ENCODE assay signal across 21 mouse cellular contexts in genomic region chr10:91227034-91227433, GRCm38 (mm10). TPM values are rescaled to one million over a fixed set of nuclear protein-coding genes. Genes with fewer than 3 reads are reported as not detected.
DNase-seq lines count a peak whose midpoint lies in the region; ATAC-seq lines count a peak whose summit lies in the region.
"Had no signal": no experiment of that assay in that cellular context is flagged by ENCODE, and none has a peak within 500 bp of the region (broad histone marks: within the 10 kb centered on the region; RNA-seq: fewer than 3 reads in every experiment).

No protein-coding gene starts in this region.

- peaks cover 48% of the 10 kb centered on the region for H3K4me1 ChIP-seq in forebrain, embryonic 10.5 days
- H3K4me1 ChIP-seq in forebrain, embryonic 15.5 days = peaks cover 12% of the 10 kb centered on the region
- peaks cover 9% of the 10 kb centered on the region for H3K4me1 ChIP-seq in lung, embryonic 15.5 days
- H3K4me1 ChIP-seq in embryonic facial prominence, embryonic 11.5 days (ENCODE audit: control insufficient read depth, insufficient read depth, low read length) = no peaks in the 10 kb centered on the region
- peaks cover 59% of the 10 kb centered on the region for H3K4me1 ChIP-seq in limb, embryonic 13.5 days

- no peaks in the 10 kb centered on the region for H3K9me3 ChIP-seq in forebrain, embryonic 10.5 days
- H3K9me3 ChIP-seq in forebrain, embryonic 15.5 days = no peaks in the 10 kb centered on the region
- H3K9me3 ChIP-seq in lung, embryonic 15.5 days = no peaks in the 10 kb centered on the region
- no peaks in the 10 kb centered on the region for H3K9me3 ChIP-seq in embryonic facial prominence, embryonic 11.5 days (replicated peaks; ENCODE audit: control insufficient read depth, low read length)
- no peaks in the 10 kb centered on the region for H3K9me3 ChIP-seq in limb, embryonic 13.5 days

- ATAC-seq in forebrain, embryonic 15.5 days (replicated peaks) = no peak
- ATAC-seq in lung, embryonic 15.5 days (ENCODE audit: borderline replicate concordance, extremely low read depth, low FRiP score, low TSS enrichment) = peak; percentile 15; the same call in 1 of the 2 replicates
- peak; percentile 64; the same call in 1 of the 2 replicates for ATAC-seq in embryonic facial prominence, embryonic 11.5 days (replicated peaks; ENCODE audit: insufficient number of reproducible peaks, low FRiP score, low TSS enrichment, low read depth)
- peak; percentile 38 for ATAC-seq in limb, embryonic 13.5 days (ENCODE audit: low FRiP score, low read depth)
- no peak for ATAC-seq in inflammation-experienced regulatory T-cells, adult 6 months

- WGBS in forebrain, embryonic 10.5 days = 58% methylated on average over 4 of the region's 4 CpGs
- WGBS in forebrain, embryonic 15.5 days = 60% methylated on average over 4 of the region's 4 CpGs
- 31% methylated on average over 4 of the region's 4 CpGs for WGBS in lung, embryonic 15.5 days
- WGBS in embryonic facial prominence, embryonic 11.5 days = 49% methylated on average over 4 of the region's 4 CpGs
- WGBS in limb, embryonic 13.5 days = 37% methylated on average over 4 of the region's 4 CpGs

- H3K36me3 ChIP-seq in forebrain, embryonic 10.5 days (replicated peaks) = no peaks in the 10 kb centered on the region
- H3K36me3 ChIP-seq in forebrain, embryonic 15.5 days = no peaks in the 10 kb centered on the region
- no peaks in the 10 kb centered on the region for H3K36me3 ChIP-seq in lung, embryonic 15.5 days
- H3K36me3 ChIP-seq in embryonic facial prominence, embryonic 11.5 days (replicated peaks; ENCODE audit: control insufficient read depth, insufficient read depth, low read depth, low read length) = no peaks in the 10 kb centered on the region
- no peaks in the 10 kb centered on the region for H3K36me3 ChIP-seq in limb, embryonic 13.5 days

- no peak overlapping the region for H3K4me2 ChIP-seq in forebrain, embryonic 15.5 days (replicated peaks)
- no peak overlapping the region for H3K4me2 ChIP-seq in lung, embryonic 15.5 days
- H3K4me2 ChIP-seq in embryonic facial prominence, embryonic 11.5 days (ENCODE audit: low read depth, low read length) = no peak overlapping the region
- H3K4me2 ChIP-seq in limb, embryonic 13.5 days (replicated peaks) = no peak overlapping the region
- H3K4me2 ChIP-seq: hindbrain, embryonic 14.5 days; midbrain, embryonic 11.5 days had no signal

- H3K9ac ChIP-seq in forebrain, embryonic 15.5 days (replicated peaks) = no peak overlapping the region
- H3K9ac ChIP-seq in lung, embryonic 15.5 days = no peak overlapping the region
- no peak overlapping the region for H3K9ac ChIP-seq in embryonic facial prominence, embryonic 11.5 days (replicated peaks; ENCODE audit: low read length)
- H3K9ac ChIP-seq in limb, embryonic 13.5 days = no peak overlapping the region
- H3K9ac ChIP-seq: hindbrain, embryonic 14.5 days; liver, embryonic 14.5 days had no signal

- no peak overlapping the region for H3K4me3 ChIP-seq in forebrain, embryonic 10.5 days
- H3K4me3 ChIP-seq in forebrain, embryonic 15.5 days = no peak overlapping the region
- H3K4me3 ChIP-seq in lung, embryonic 15.5 days = no peak overlapping the region
- no peak overlapping the region for H3K4me3 ChIP-seq in embryonic facial prominence, embryonic 11.5 days (ENCODE audit: low read depth, low read length)
- no peak overlapping the region for H3K4me3 ChIP-seq in limb, embryonic 13.5 days
- H3K4me3 ChIP-seq: erythroblast, embryonic 14.5 days had no signal

- 0 out of 2 replicates have a peak overlapping the region, but pooled peaks have one; percentile 0 for H3K27ac ChIP-seq in forebrain, embryonic 10.5 days
- no peak overlapping the region for H3K27ac ChIP-seq in forebrain, embryonic 15.5 days (replicated peaks)
- no peak overlapping the region for H3K27ac ChIP-seq in lung, embryonic 15.5 days
- no peak overlapping the region for H3K27ac ChIP-seq in embryonic facial prominence, embryonic 11.5 days (replicated peaks; ENCODE audit: low read depth, low read length)
- H3K27ac ChIP-seq in limb, embryonic 13.5 days = peak overlapping the region; percentile 65
- H3K27ac ChIP-seq: hindbrain, embryonic 14.5 days; liver, embryonic 14.5 days had no signal

- no peak for DNase-seq in forebrain, embryonic 10.5 days (ENCODE audit: extremely low spot score, low spot score)
- DNase-seq in lung, postnatal 4 days = no peak
- DNase-seq in embryonic facial prominence, embryonic 11.5 days (ENCODE audit: low spot score) = peak; percentile 73
- no peak for DNase-seq in adrenal gland, adult 8-10 months
- DNase-seq: adrenal gland, postnatal 10 days; cerebellum, adult 2 months; gastrocnemius, postnatal 36 days; heart, postnatal 14 days; kidney, adult 8-10 months; kidney, postnatal 36 days; lung, postnatal 36 days; thymus, adult 18-20 months had no signal

- H3K27me3 ChIP-seq in forebrain, embryonic 10.5 days (ENCODE audit: poor library complexity, severe bottlenecking) = no peaks in the 10 kb centered on the region
- no peaks in the 10 kb centered on the region for H3K27me3 ChIP-seq in forebrain, embryonic 15.5 days
- no peaks in the 10 kb centered on the region for H3K27me3 ChIP-seq in lung, embryonic 15.5 days
- no peaks in the 10 kb centered on the region for H3K27me3 ChIP-seq in embryonic facial prominence, embryonic 11.5 days (ENCODE audit: control insufficient read depth, insufficient read depth, low read length)
- H3K27me3 ChIP-seq in limb, embryonic 13.5 days = no peaks in the 10 kb centered on the region
- H3K27me3 ChIP-seq: CH12.LX had no signal

RNA-seq across cellular contexts. Expression of gene Tmpo, which starts 45.9 kb away (rescaled TPM):
- 261 and 275 TPM in 2 replicates for polyA plus RNA-seq in forebrain, embryonic 10.5 days (2016; fragmentation: Nextera tagmentation; extraction: Ambion mirVana)
- polyA plus RNA-seq in forebrain, embryonic 15.5 days (2015; fragmentation: Nextera tagmentation; extraction: Ambion mirVana) = 191 and 194 TPM in 2 replicates
- polyA plus RNA-seq in lung, embryonic 15.5 days (2015; fragmentation: Nextera tagmentation; extraction: Ambion mirVana) = 263 and 267 TPM in 2 replicates
- polyA plus RNA-seq in embryonic facial prominence, embryonic 11.5 days (2014; fragmentation: Nextera tagmentation; extraction: Ambion mirVana) = 343 and 401 TPM in 2 replicates
- 273 and 275 TPM in 2 replicates for polyA plus RNA-seq in limb, embryonic 13.5 days (2015; fragmentation: Nextera tagmentation; extraction: Ambion mirVana)
- 10 to 100 TPM; 61.6 to 69.1 (median 61.9) TPM for polyA plus RNA-seq in inflammation-experienced regulatory T-cells, adult 6 months (2017; shearing (Covaris generic))
- 100 to 1,000 TPM in 2 of 4 experiments, 10 to 100 TPM in 2; 81.5 to 150 (median 108) TPM for total RNA-seq in adrenal gland, adult 8-10 months (2022)

Comparison
In these comparisons a context has a peak if more than half of its experiments do, and no peak if none do; other contexts are left out.
1. H3K27ac ChIP-seq: peak in forebrain, embryonic 10.5 days (single experiment) and limb, embryonic 13.5 days (single experiment); none in forebrain, embryonic 15.5 days (single experiment), lung, embryonic 15.5 days (single experiment) and embryonic facial prominence, embryonic 11.5 days (single experiment).
2. ATAC-seq: peak in lung, embryonic 15.5 days (single experiment), embryonic facial prominence, embryonic 11.5 days (single experiment) and limb, embryonic 13.5 days (single experiment); none in forebrain, embryonic 15.5 days (single experiment) and inflammation-experienced regulatory T-cells, adult 6 months (single experiment).